ENCODE assay signal across 12 mouse cellular contexts in genomic region chr2:147429607-147430356, GRCm38 (mm10).
DNase-seq lines count a peak whose midpoint lies in the region; ATAC-seq and TF ChIP-seq lines count a peak whose summit lies in the region.
"Had no signal": no experiment of that assay in that cellular context is flagged by ENCODE, and none has a peak within 500 bp of the region (broad histone marks: within the 10 kb centered on the region; RNA-seq: fewer than 3 reads in every experiment).

No protein-coding gene starts in this region.

- DNase-seq in hindbrain, postnatal 0 days (ENCODE audit: low spot score) = peak; percentile 57
- DNase-seq in hindbrain, embryonic 10.5 days (ENCODE audit: low spot score) = no peak
- peak; percentile 48 for DNase-seq in Muller cell, postnatal 12 days (ENCODE audit: inconsistent ontology term)
- DNase-seq in brain, adult 2 months (ENCODE audit: low read depth, low spot score) = peak; percentile 30
- DNase-seq in limb, embryonic 11.5 days (ENCODE audit: low spot score) = peak; percentile 68
- DNase-seq in ovary, adult 18-20 months (ENCODE audit: low spot score) = no peak
- DNase-seq in cerebellum, adult 11-12 months = no peak
- DNase-seq: cerebellum, adult 8-10 months; kidney, postnatal 4 days; thymus, postnatal 25 days had no signal

- no peak overlapping the region for H3K4me2 ChIP-seq in hindbrain, postnatal 0 days (ENCODE audit: low read depth, low read length)
- no peak overlapping the region for H3K4me2 ChIP-seq in limb, embryonic 11.5 days (ENCODE audit: low read depth, severe bottlenecking)
- H3K4me2 ChIP-seq: embryonic facial prominence, embryonic 13.5 days; liver, embryonic 12.5 days had no signal

- no peak overlapping the region for H3K4me3 ChIP-seq in hindbrain, postnatal 0 days (ENCODE audit: low read length)
- no peak overlapping the region for H3K4me3 ChIP-seq in hindbrain, embryonic 10.5 days
- H3K4me3 ChIP-seq in limb, embryonic 11.5 days (ENCODE audit: low read depth, low read length) = no peak overlapping the region
- H3K4me3 ChIP-seq: embryonic facial prominence, embryonic 13.5 days; liver, embryonic 12.5 days had no signal

- H3K27ac ChIP-seq in hindbrain, postnatal 0 days = no peak overlapping the region
- no peak overlapping the region for H3K27ac ChIP-seq in hindbrain, embryonic 10.5 days
- no peak overlapping the region for H3K27ac ChIP-seq in limb, embryonic 11.5 days (replicated peaks; ENCODE audit: low read depth, low read length)
- H3K27ac ChIP-seq: embryonic facial prominence, embryonic 13.5 days; liver, embryonic 12.5 days had no signal

- WGBS in hindbrain, postnatal 0 days = 11% methylated on average over 1 of the region's 1 CpGs
- WGBS in hindbrain, embryonic 10.5 days = 47% methylated on average over 1 of the region's 1 CpGs
- WGBS in limb, embryonic 11.5 days = 15% methylated on average over 1 of the region's 1 CpGs

- no peak overlapping the region for H3K9ac ChIP-seq in hindbrain, postnatal 0 days (replicated peaks; ENCODE audit: low read length)
- H3K9ac ChIP-seq in limb, embryonic 11.5 days (ENCODE audit: low read length) = no peak overlapping the region
- H3K9ac ChIP-seq: embryonic facial prominence, embryonic 13.5 days; liver, embryonic 12.5 days had no signal

- no peak for TF ChIP-seq CTCF in hindbrain, postnatal 0 days (IDR thresholded peaks at IDR 0.05; ENCODE audit: low read depth)

- ATAC-seq in hindbrain, postnatal 0 days = no peak
- peak; percentile 82 for ATAC-seq in limb, embryonic 11.5 days (ENCODE audit: insufficient number of reproducible peaks, low FRiP score, low TSS enrichment, low read depth)
- ATAC-seq: liver, embryonic 12.5 days had no signal

- H3K4me1 ChIP-seq in hindbrain, postnatal 0 days (ENCODE audit: insufficient read depth, low read length) = no peaks in the 10 kb centered on the region
- H3K4me1 ChIP-seq in hindbrain, embryonic 10.5 days (replicated peaks) = peaks cover 2% of the 10 kb centered on the region; the same call in 1 of the 2 replicates
- H3K4me1 ChIP-seq in limb, embryonic 11.5 days (ENCODE audit: control insufficient read depth, insufficient read depth, low read length) = 0 out of 2 replicates have a peak, but pooled peaks cover 5% of the 10 kb centered on the region
- H3K4me1 ChIP-seq: embryonic facial prominence, embryonic 13.5 days; liver, embryonic 12.5 days had no signal

- no peaks in the 10 kb centered on the region for H3K9me3 ChIP-seq in hindbrain, postnatal 0 days (ENCODE audit: low read length)
- H3K9me3 ChIP-seq in hindbrain, embryonic 10.5 days = no peaks in the 10 kb centered on the region
- H3K9me3 ChIP-seq in limb, embryonic 11.5 days (ENCODE audit: control insufficient read depth, low read length) = no peaks in the 10 kb centered on the region
- H3K9me3 ChIP-seq: embryonic facial prominence, embryonic 13.5 days; liver, embryonic 12.5 days had no signal

- no peaks in the 10 kb centered on the region for H3K27me3 ChIP-seq in hindbrain, postnatal 0 days (ENCODE audit: insufficient read depth, low read length)
- no peaks in the 10 kb centered on the region for H3K27me3 ChIP-seq in hindbrain, embryonic 10.5 days (ENCODE audit: insufficient read depth, poor library complexity, severe bottlenecking)
- H3K27me3 ChIP-seq in limb, embryonic 11.5 days (ENCODE audit: control insufficient read depth, insufficient read depth, low read length) = no peaks in the 10 kb centered on the region
- H3K27me3 ChIP-seq: embryonic facial prominence, embryonic 13.5 days; liver, embryonic 12.5 days had no signal

- H3K36me3 ChIP-seq in hindbrain, postnatal 0 days (ENCODE audit: insufficient read depth, low read length) = no peaks in the 10 kb centered on the region
- H3K36me3 ChIP-seq in hindbrain, embryonic 10.5 days = no peaks in the 10 kb centered on the region
- H3K36me3 ChIP-seq in limb, embryonic 11.5 days (ENCODE audit: control insufficient read depth, insufficient read depth, low read length) = no peaks in the 10 kb centered on the region
- H3K36me3 ChIP-seq: embryonic facial prominence, embryonic 13.5 days; liver, embryonic 12.5 days had no signal

Comparison
In these comparisons a context has a peak if more than half of its experiments do, and no peak if none do; other contexts are left out.
1. DNase-seq: peak in hindbrain, postnatal 0 days (single experiment), Muller cell, postnatal 12 days (single experiment), brain, adult 2 months (single experiment) and limb, embryonic 11.5 days (single experiment); none in hindbrain, embryonic 10.5 days (single experiment), ovary, adult 18-20 months (single experiment) and cerebellum, adult 11-12 months (single experiment).